Comparison of ENCODE assay signal across 8 mouse cellular contexts in genomic region chr10:117709930-117710603, GRCm38 (mm10). TPM values are rescaled to one million over a fixed set of nuclear protein-coding genes. Genes with fewer than 3 reads are reported as not detected.
DNase-seq lines count a peak whose midpoint lies in the region; ATAC-seq lines count a peak whose summit lies in the region.

No protein-coding gene starts in this region.

- peak; percentile 59 for ATAC-seq in embryonic facial prominence, embryonic 13.5 days (ENCODE audit: insufficient number of reproducible peaks, insufficient read depth, low FRiP score, low TSS enrichment, low read depth)

- peaks cover 10% of the 10 kb centered on the region for H3K4me1 ChIP-seq in embryonic facial prominence, embryonic 13.5 days

- peaks cover 21% of the 10 kb centered on the region for H3K36me3 ChIP-seq in embryonic facial prominence, embryonic 13.5 days

- peak overlapping the region; percentile 98 for H3K27ac ChIP-seq in embryonic facial prominence, embryonic 13.5 days

- WGBS in embryonic facial prominence, embryonic 13.5 days, result under 1% methylated on average over 47 of the region's 71 CpGs

- H3K9ac ChIP-seq in embryonic facial prominence, embryonic 13.5 days, result peak overlapping the region; percentile 100

- H3K27me3 ChIP-seq in embryonic facial prominence, embryonic 13.5 days, result no peaks in the 10 kb centered on the region

- peak overlapping the region; percentile 69 for H3K4me2 ChIP-seq in embryonic facial prominence, embryonic 13.5 days

- no peaks in the 10 kb centered on the region for H3K9me3 ChIP-seq in embryonic facial prominence, embryonic 13.5 days

- H3K4me3 ChIP-seq in embryonic facial prominence, embryonic 13.5 days, result peak overlapping the region; percentile 86

- peak; percentile 69 for DNase-seq in layer of hippocampus, adult 11-12 months (ENCODE audit: low spot score)
- no peak for DNase-seq in layer of hippocampus, adult 9-10 months (ENCODE audit: low spot score)
- DNase-seq in heart, adult 8-10 months (ENCODE audit: low spot score), result peak; percentile 81
- peak; percentile 84 for DNase-seq in kidney, adult 9 months
- DNase-seq in liver, result peak; percentile 84
- peak; percentile 43 to 60 for DNase-seq in monocyte, adult 2 months (ENCODE audit: low read depth in 1 of 2, low spot score in 2 of 2)
- DNase-seq in spleen, postnatal 14 days (ENCODE audit: low spot score in 2 of 2), result peak; percentile 58 to 61

RNA-seq across cellular contexts. Expression of gene Mdm2, which starts 0.5 kb away (rescaled TPM):
- polyA plus RNA-seq in embryonic facial prominence, embryonic 13.5 days (2015; fragmentation: Nextera tagmentation; extraction: Ambion mirVana), result 49.3 and 50.2 TPM in 2 replicates
- total RNA-seq in heart, adult 8-10 months (2022), result 10 to 100 TPM; 47.6 to 55.1 (median 50.9) TPM

RNA-seq across cellular contexts. Expression of gene Slc35e3, which starts 36.1 kb away (rescaled TPM):
- polyA plus RNA-seq in embryonic facial prominence, embryonic 13.5 days (2015; fragmentation: Nextera tagmentation; extraction: Ambion mirVana), result 34.0 and 37.0 TPM in 2 replicates
- 1 to 10 TPM; 7.7 to 9.3 (median 7.8) TPM for total RNA-seq in heart, adult 8-10 months (2022)
